Comparison of ENCODE assay signal across 9 mouse cellular contexts in genomic region chr17:87973261-87974167, GRCm38 (mm10). TPM values are rescaled to one million over a fixed set of nuclear protein-coding genes. Genes with fewer than 3 reads are reported as not detected.
DNase-seq lines count a peak whose midpoint lies in the region; ATAC-seq lines count a peak whose summit lies in the region.
"Had no signal": no experiment of that assay in that cellular context is flagged by ENCODE, and none has a peak within 500 bp of the region (broad histone marks: within the 10 kb centered on the region; RNA-seq: fewer than 3 reads in every experiment).

No protein-coding gene starts in this region.

- 0 out of 2 replicates have a peak, but pooled peaks cover 3% of the 10 kb centered on the region for H3K36me3 ChIP-seq in heart, embryonic 11.5 days (ENCODE audit: control insufficient read depth, insufficient read depth, low read length)
- H3K36me3 ChIP-seq in neural tube, embryonic 12.5 days: 0 out of 2 replicates have a peak, but pooled peaks cover 3% of the 10 kb centered on the region
- H3K36me3 ChIP-seq in hindbrain, embryonic 14.5 days (replicated peaks; ENCODE audit: control insufficient read depth, insufficient read depth): peaks cover 12% of the 10 kb centered on the region; the same call in 1 of the 2 replicates
- peaks cover 10% of the 10 kb centered on the region; the same call in 1 of the 2 replicates for H3K36me3 ChIP-seq in neural tube, embryonic 13.5 days

- no peaks in the 10 kb centered on the region for H3K9me3 ChIP-seq in heart, embryonic 11.5 days (replicated peaks; ENCODE audit: control insufficient read depth, low read length)
- H3K9me3 ChIP-seq in neural tube, embryonic 12.5 days: no peaks in the 10 kb centered on the region
- H3K9me3 ChIP-seq in hindbrain, embryonic 14.5 days (ENCODE audit: control insufficient read depth, low read length): no peaks in the 10 kb centered on the region
- H3K9me3 ChIP-seq in neural tube, embryonic 13.5 days: no peaks in the 10 kb centered on the region

- DNase-seq in heart, postnatal 25 days (ENCODE audit: low spot score): no peak
- no peak for DNase-seq in neural tube, embryonic 10.5 days (ENCODE audit: extremely low spot score, low spot score)
- DNase-seq in hindbrain, embryonic 14.5 days (ENCODE audit: low spot score): no peak
- no peak for DNase-seq in adrenal gland, adult 18-20 months (ENCODE audit: low spot score in 2 of 2)
- DNase-seq in kidney, postnatal 25 days: no peak
- DNase-seq: adrenal gland, postnatal 36 days had no signal

- no peak overlapping the region for H3K27ac ChIP-seq in heart, embryonic 11.5 days (ENCODE audit: low read depth, low read length)
- H3K27ac ChIP-seq in neural tube, embryonic 12.5 days: no peak overlapping the region
- no peak overlapping the region; the same call in 1 of the 2 replicates for H3K27ac ChIP-seq in hindbrain, embryonic 14.5 days
- H3K27ac ChIP-seq in neural tube, embryonic 13.5 days (replicated peaks): no peak overlapping the region

- no peak overlapping the region for H3K9ac ChIP-seq in heart, embryonic 11.5 days (ENCODE audit: low read depth, low read length)
- no peak overlapping the region for H3K9ac ChIP-seq in neural tube, embryonic 12.5 days
- no peak overlapping the region for H3K9ac ChIP-seq in hindbrain, embryonic 14.5 days
- H3K9ac ChIP-seq in neural tube, embryonic 13.5 days: no peak overlapping the region

- intact Hi-C loops in heart, postnatal 25 days (cut with DNase I): loop anchor here (2.0 kb wide), 1 partner anchor 93 kb away; no protein-coding TSS in a partner anchor

- no peak overlapping the region for H3K4me3 ChIP-seq in heart, embryonic 11.5 days (ENCODE audit: low read depth, low read length)
- no peak overlapping the region for H3K4me3 ChIP-seq in neural tube, embryonic 12.5 days
- H3K4me3 ChIP-seq in hindbrain, embryonic 14.5 days (replicated peaks; ENCODE audit: low read length): no peak overlapping the region
- no peak overlapping the region for H3K4me3 ChIP-seq in neural tube, embryonic 13.5 days

- no peak for ATAC-seq in heart, embryonic 11.5 days (replicated peaks; ENCODE audit: insufficient number of reproducible peaks, low FRiP score, low TSS enrichment)
- ATAC-seq in neural tube, embryonic 12.5 days (ENCODE audit: low FRiP score, low read depth): no peak
- no peak for ATAC-seq in hindbrain, embryonic 14.5 days (ENCODE audit: low FRiP score)
- ATAC-seq in neural tube, embryonic 13.5 days (ENCODE audit: low read depth): no peak

- H3K27me3 ChIP-seq in heart, embryonic 11.5 days (ENCODE audit: control insufficient read depth, insufficient read depth, low read length): no peaks in the 10 kb centered on the region
- H3K27me3 ChIP-seq in neural tube, embryonic 12.5 days (replicated peaks): no peaks in the 10 kb centered on the region
- no peaks in the 10 kb centered on the region for H3K27me3 ChIP-seq in hindbrain, embryonic 14.5 days (ENCODE audit: control insufficient read depth, insufficient read depth, low read length)
- H3K27me3 ChIP-seq in neural tube, embryonic 13.5 days: no peaks in the 10 kb centered on the region; the same call in 1 of the 2 replicates

- H3K4me2 ChIP-seq in heart, embryonic 11.5 days: peak overlapping the region; percentile 76
- H3K4me2 ChIP-seq in neural tube, embryonic 12.5 days (replicated peaks): peak overlapping the region; percentile 80
- H3K4me2 ChIP-seq in hindbrain, embryonic 14.5 days (replicated peaks): peak overlapping the region; percentile 65
- H3K4me2 ChIP-seq in neural tube, embryonic 13.5 days: peak overlapping the region; percentile 89; the same call in 1 of the 2 replicates

- H3K4me1 ChIP-seq in heart, embryonic 11.5 days (ENCODE audit: control insufficient read depth, insufficient read depth, low read length): peaks cover 8% of the 10 kb centered on the region
- H3K4me1 ChIP-seq in neural tube, embryonic 12.5 days: peaks cover 9% of the 10 kb centered on the region
- H3K4me1 ChIP-seq in hindbrain, embryonic 14.5 days (replicated peaks; ENCODE audit: control insufficient read depth, insufficient read depth, low read length): peaks cover 15% of the 10 kb centered on the region
- H3K4me1 ChIP-seq in neural tube, embryonic 13.5 days (replicated peaks): peaks cover 17% of the 10 kb centered on the region

- 69% methylated on average over 10 of the region's 10 CpGs for WGBS in heart, embryonic 11.5 days (ENCODE audit: insufficient replicate concordance)
- 73% methylated on average over 10 of the region's 10 CpGs for WGBS in neural tube, embryonic 12.5 days
- WGBS in hindbrain, embryonic 14.5 days: 73% methylated on average over 10 of the region's 10 CpGs
- WGBS in neural tube, embryonic 13.5 days: 67% methylated on average over 10 of the region's 10 CpGs

RNA-seq across cellular contexts. Expression of gene Msh6, which starts 1.3 kb away (rescaled TPM):
- 39.2 and 47.1 TPM in 2 replicates for polyA plus RNA-seq in heart, embryonic 11.5 days (2014; fragmentation: Nextera tagmentation; extraction: Ambion mirVana)
- 1 to 10 TPM; 8.7 to 9.8 TPM for total RNA-seq in heart, postnatal 25 days (2021)
- 51.4 and 52.2 TPM in 2 replicates for polyA plus RNA-seq in neural tube, embryonic 12.5 days (2016; fragmentation: Nextera tagmentation; extraction: Ambion mirVana)
- polyA plus RNA-seq in hindbrain, embryonic 14.5 days (2014; fragmentation: Nextera tagmentation; extraction: Ambion mirVana): 28.2 and 32.0 TPM in 2 replicates
- polyA plus RNA-seq in neural tube, embryonic 13.5 days (2015; fragmentation: Nextera tagmentation; extraction: Ambion mirVana): 28.3 and 31.7 TPM in 2 replicates
- 10 to 100 TPM; 12.6 to 14.0 TPM for total RNA-seq in adrenal gland, adult 18-20 months (2021)

RNA-seq across cellular contexts. Expression of gene Rpl36-ps4, which starts 52.7 kb away (rescaled TPM):
- not detected in 2 replicates for polyA plus RNA-seq in heart, embryonic 11.5 days (2014; fragmentation: Nextera tagmentation; extraction: Ambion mirVana)
- not detected for total RNA-seq in heart, postnatal 25 days (2021)
- polyA plus RNA-seq in neural tube, embryonic 12.5 days (2016; fragmentation: Nextera tagmentation; extraction: Ambion mirVana): not detected in 2 replicates
- polyA plus RNA-seq in hindbrain, embryonic 14.5 days (2014; fragmentation: Nextera tagmentation; extraction: Ambion mirVana): not detected in 2 replicates
- polyA plus RNA-seq in neural tube, embryonic 13.5 days (2015; fragmentation: Nextera tagmentation; extraction: Ambion mirVana): not detected in 2 replicates
- not detected for total RNA-seq in adrenal gland, adult 18-20 months (2021)
- total RNA-seq: adrenal gland, postnatal 36 days had no signal
